Mouse (Mus musculus) liver, postnatal 0 days (tissue): Measurements from ENCODE around the gene AU022252.

ENCODE experiments used
- CTCF ChIP-seq: sonication (generic); IDR thresholded peaks from 2 replicates; pipeline ENCODE4 v1.5.1; 2016; ENCODE audit warnings: antibody characterized with exemption, low read depth
- EP300 ChIP-seq: IDR thresholded peaks from 2 replicates; pipeline ENCODE4 v1.6.1; 2016; ENCODE audit warnings: antibody characterized with exemption, low read depth, mild to moderate bottlenecking

DNA sequence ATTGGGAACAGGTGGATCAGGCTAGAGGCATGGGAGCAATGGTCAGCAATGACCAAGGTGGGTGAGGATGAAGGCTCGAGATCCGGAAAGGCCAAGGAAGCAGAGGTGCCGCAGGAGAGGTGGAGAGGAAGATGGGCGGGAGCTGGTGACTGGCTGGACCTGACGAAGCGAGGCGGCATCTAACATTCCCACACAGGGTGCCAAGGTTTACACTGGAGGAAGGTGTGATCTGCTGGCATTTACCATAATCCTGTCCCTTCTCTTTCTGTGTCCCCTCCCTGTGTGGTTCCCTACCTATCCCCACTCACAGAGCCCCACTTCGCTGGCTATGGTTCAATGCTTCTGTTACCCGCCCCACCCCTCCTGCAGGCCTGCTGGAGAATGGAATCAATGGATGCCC, 13.4 kb upstream of the AU022252 start:
- TF ChIP-seq CTCF (no peak), EP300 (no peak)
